Mouse (Mus musculus) cerebellum, postnatal 14 days (tissue): ENCODE measurements at regions not wholly inside any gene's neighbourhood (a gene's known extent, or its start where the extent isn't known, plus 50 kb on each side); places are given as distances from the start of the nearest gene placed in this dataset.

ENCODE experiments used
- DNase-seq, 2 experiments: peaks; one replicate each; pipeline ENCODE4 v3.0.0; 2021; ENCODE audit warnings: mixed read lengths in 2 of 2

GRCm38 (mm10) chr16:24139109-24139508 lies 150.5 kb upstream of the Bcl6 start:
- no peak for DNase-seq

- no peak for DNase-seq
Observed at GRCm38 (mm10) chr16:24137266-24138033, 148.8 kb upstream of the Bcl6 start.

DNA sequence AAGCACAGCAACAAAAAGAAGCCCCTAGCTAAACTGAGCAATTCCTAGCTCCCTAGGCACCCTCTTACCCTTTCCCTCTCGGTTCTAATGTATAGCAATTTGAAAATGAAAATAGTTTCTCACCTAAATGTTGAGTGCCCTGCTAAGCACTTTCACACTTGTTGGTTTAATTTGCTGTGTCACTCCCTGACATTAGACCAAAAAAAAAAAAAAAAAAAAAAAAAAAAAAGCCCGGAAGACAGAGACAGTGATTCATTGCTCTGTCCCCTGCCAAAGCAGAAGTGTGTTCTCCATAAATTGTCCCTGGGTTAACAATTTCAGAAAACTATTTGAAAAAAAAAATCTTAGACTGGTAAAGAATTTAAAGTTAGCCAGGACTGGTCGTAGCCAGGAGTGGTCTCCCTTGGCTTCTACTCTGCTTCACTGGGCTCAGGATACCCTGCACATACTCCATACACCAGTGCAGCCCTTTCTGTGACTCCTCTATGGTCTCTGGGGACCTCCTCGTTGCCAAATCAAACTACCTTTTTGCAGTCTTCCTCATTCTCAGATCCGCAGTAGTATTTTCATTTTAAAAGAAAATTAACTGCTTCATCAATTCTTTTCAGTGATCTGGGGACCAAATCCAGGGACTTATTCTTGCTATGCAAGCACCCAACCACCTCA lies 148.0 kb upstream of the Bcl6 start:
- DNase-seq: no peak

GRCm38 (mm10) chr16:24135841-24136240 lies 147.2 kb upstream of the Bcl6 start:
- DNase-seq: peak; percentile 32 to 59

DNA sequence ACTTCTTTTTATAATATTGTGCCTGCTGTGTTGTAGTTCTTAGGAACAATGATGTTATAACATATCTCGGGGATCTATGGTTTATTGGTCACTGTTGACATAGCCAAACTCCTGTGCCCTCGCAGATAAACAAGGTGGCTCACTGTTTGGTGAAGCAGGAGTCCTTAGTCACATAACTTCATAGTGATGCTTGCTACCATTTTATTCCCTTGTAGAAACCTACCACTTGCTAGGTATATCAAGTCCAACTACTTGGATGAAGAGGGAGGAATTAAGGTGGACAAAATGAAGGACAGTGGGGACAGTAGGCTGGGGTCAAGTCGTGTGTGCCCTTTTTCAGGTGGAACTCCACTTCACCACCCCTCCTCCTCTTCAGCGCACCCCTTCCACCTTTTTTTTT lies 146.7 kb upstream of the Bcl6 start:
- DNase-seq: no peak

- no peak for DNase-seq
Observed at GRCm38 (mm10) chr16:24134486-24135050, 145.9 kb upstream of the Bcl6 start.

GRCm38 (mm10) chr16:24130646-24131045 lies 142.0 kb upstream of the Bcl6 start:
- DNase-seq: no peak

DNA sequence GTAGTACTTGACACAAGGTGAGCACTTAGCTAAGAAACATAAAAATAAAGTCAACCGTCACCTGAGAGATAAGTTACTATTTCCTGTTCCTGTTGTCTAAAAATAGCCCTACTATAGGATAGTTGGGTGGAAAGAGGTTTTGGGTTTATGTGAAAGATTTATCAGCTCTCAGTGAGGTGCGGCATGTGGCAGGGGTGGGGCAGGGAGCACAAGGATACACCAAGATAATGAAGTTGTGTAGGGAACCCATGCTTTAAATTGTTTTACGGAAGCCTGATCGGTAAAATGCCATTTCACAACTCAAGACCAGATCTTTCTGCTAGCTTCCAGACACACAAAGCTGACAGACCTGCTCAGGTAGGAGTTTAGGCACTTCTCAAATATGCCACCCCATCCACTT lies 141.0 kb upstream of the Bcl6 start:
- DNase-seq: no peak

DNA sequence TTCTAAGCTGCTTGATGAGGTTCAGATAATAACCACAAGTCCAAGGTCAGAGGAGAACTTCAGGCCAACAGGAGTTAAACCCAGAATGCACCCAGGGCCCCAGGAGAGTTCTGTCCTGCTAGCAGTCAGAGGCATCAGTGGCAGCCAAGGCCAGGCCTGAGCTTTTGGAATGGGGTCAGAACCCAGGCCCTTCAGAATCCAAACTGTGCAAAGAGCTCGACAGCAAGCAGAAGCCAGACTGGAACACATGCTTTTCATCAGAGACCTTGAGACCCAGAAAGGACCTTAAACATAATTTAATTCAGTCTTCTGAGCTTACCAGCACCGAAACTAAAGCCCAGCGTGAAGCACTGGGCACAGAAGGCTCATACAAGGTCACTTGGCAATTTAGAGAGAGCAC lies 139.9 kb upstream of the Bcl6 start:
- DNase-seq: no peak

DNA sequence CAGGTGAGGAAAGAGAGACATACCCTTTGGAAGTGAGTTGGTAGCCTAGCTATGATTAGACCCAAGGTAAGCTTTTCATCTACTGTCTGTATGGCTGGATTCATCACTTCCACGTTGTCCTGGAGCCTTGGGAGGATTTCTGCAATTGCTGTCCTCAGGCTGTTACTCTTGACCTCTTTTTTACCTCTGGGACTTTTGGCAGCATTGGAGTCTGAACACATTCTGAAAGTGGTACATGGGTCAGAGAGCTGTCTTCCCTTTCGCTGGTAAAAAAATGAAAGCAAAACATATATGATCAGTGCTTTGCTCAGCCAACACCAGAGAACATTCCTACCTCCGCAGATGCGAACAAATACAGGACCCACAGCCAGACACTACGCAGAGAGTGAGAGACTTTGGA lies 136.1 kb upstream of the Bcl6 start:
- DNase-seq: no peak

DNA sequence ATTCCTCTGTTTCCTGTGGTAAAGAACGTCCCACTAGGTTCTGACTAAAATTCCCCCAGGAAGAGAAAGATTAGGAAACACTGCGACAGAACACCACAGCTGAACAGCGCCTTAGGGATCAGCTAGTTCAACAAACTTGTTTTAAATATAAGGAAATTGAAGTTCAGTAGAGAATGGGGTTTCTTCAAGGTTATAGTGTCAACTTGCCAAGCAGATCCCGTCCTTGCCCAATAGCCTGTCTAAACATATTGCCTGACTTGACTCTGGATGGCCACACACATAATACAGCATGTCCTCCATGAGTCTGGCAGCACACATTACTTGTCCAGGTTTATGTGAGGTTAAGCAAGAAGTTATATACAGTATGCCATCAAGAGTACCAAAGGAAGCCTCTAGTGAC lies 135.4 kb upstream of the Bcl6 start:
- no peak for DNase-seq

DNA sequence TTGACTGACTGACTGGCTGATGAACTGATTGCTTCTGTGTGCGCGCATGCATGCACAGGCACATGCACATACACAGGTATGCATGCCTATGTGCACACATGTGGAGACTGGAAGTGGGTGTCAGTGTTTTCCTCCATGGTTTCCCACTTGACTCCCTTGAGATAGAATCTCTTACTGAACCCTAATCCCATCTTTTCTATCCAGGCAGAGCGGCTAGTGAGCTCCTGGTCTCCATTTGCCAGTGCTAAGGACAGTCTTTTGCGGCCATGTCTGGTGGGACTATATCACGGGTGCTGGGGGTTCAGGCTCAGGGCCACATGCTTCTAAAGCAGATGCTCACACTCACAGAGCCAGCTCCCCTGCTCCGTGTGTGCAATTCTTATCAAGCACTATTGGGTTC lies 133.0 kb upstream of the Bcl6 start:
- DNase-seq: no peak

GRCm38 (mm10) chr16:24120836-24121235 lies 132.2 kb upstream of the Bcl6 start:
- no peak for DNase-seq

DNA sequence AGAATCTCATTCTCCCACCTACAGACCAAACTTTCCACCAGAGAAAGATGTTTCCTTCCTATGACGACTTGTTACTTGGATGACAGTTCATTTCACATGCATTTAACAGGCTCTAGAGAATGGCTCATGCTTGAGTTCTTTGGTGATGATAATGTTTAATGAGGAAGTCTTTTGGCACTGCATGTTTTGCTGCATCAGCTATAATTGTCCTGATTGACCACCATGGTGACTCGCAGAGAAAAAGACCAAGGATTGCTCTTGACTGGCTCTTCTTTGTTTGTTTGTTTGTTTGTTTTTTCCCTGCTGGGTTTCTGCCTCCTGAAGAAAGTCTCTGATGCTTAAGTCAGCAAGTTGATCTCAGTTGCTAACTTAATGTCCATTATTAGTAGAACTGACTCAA lies 129.8 kb upstream of the Bcl6 start:
- DNase-seq: no peak

GRCm38 (mm10) chr16:24102854-24103690 lies 114.4 kb upstream of the Bcl6 start:
- DNase-seq: no peak

GRCm38 (mm10) chr16:24097596-24097995 lies 108.9 kb upstream of the Bcl6 start:
- no peak for DNase-seq

GRCm38 (mm10) chr16:24096076-24096475 lies 107.4 kb upstream of the Bcl6 start:
- DNase-seq: no peak

DNA sequence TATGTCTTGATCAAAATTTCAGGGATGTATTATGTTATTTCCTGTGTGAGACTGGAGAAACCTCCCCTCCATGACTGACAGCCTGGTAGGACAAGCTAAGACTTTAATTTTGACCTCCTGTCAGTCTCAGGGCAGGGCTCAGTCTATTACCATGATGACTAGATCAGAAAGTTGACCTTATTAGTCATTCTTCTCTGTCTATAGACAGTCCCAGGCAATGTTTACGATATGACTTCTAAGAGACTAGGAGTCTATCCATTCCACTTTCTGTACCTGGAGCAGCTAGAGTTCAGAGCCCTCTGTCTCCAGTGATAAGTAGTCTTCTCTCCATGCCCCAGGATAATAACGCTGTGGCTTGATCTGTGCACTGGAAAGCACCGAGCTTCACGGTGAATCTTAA lies 107.0 kb upstream of the Bcl6 start:
- no peak for DNase-seq

- no peak for DNase-seq
Observed at GRCm38 (mm10) chr16:24094566-24094965, 105.9 kb upstream of the Bcl6 start.

DNA sequence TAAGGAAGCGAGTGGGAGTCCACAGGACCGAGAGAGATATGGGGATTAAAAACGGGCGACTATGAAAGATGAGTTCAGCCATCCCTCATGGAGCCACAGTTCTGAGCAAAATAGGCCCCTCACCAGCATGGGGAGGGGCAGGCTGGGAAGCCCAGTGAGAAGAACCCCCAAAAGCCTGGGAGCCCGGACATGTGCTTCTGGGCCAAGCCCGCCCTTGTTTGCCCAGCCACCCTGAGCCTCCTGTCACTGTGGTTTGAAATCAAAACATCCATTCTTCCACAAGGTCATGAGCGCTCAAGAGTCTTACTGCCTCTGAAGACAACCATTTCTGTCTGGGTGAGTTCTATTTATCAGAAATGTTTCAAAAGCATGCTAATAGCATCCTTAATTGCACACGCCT lies 105.0 kb upstream of the Bcl6 start:
- DNase-seq: no peak

DNA sequence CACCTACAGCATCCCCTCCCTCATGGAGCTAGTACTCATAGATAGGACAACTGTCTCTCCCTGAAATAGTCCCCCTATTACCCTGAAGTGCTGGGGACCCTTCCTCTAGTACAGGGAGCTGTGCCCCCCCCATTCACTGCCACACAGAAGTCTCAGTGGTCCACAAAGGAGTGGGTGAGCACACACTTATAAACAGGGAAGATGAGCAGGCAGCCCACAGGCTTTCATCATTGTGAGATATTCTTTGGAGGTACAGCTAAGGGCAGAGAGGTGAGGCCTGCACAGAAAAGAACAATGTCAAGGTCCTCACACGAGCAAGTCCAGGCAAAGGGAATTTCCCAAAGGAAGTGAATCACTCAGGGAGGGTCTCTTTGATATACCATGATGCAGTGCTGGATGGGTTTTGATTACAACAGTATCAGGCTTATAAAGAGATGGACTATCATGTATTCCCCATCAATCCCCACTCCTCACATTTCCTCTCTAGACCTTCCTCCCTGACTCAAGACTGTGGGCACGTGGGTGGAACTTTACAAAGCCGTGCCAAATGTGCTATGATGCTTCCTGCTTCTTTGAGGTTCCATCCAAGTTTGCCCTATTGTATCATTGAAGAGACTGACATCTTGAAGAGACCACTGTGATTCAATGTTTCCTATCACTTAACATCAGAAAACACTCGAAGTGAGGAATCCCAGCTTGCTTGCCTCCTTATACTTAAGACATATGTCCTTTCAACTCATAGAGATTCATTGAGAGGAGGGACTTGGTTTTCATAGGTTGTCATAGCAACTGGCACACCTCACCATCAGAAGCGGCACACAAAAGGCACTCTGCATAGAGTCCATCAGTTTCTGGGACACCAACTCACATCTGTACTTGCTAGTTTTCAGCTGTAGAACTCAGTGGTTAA lies 104.2 kb upstream of the Bcl6 start:
- DNase-seq: no peak

DNA sequence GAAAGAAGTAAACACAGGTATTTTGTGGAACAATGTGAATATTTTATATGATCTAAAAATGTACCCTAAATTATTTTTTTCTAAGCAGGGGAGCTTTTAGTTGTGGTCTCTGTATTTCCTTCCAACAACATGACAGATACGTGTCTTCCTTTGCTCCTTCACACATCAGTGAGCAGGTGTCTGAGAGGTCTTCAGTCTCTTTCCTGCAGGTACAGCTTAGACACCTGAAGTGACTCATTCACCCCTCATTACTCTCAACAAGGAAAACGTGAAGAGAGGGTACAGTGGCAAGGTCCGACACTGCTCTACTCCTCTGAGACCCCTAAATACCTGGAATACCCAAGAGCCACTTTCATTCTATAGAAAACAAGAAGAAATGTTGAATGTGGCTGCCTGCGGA lies 103.5 kb upstream of the Bcl6 start:
- no peak for DNase-seq
